Mouse (Mus musculus) heart, postnatal 0 days (tissue): ENCODE measurements around the gene Fgd5.

Source experiments
- CTCF ChIP-seq: IDR thresholded peaks from 2 replicates; pipeline ENCODE4 v1.5.1; 2016; ENCODE audit warnings: antibody characterized with exemption, control low read depth, low read depth
- EP300 ChIP-seq: IDR thresholded peaks from 2 replicates; pipeline ENCODE4 v1.6.1; 2016; ENCODE audit warnings: antibody characterized with exemption, low read depth

DNA sequence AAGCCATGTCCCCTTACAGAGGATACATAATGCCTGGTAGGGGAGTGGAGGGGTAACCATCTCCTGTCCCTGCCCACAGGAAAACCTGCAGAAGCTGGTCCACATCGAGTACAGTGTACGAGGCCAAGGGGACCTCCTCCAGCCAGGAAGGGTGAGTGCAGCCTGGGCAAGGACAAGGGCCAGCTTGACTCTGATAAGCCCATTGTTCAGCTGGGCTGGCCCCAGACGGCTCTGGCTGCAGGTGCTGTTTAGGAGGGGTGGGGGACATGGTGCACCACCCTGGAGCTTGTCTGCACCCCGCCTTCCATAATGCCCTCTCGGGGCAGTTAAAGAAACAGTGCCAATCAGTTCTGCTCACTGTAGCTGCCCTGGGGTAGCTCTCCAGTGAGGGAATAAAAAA, 83.0 kb downstream of the Fgd5 start:
- TF ChIP-seq CTCF (no peak), EP300 (no peak)
